Mouse (Mus musculus): ENCODE data around the gene Fbxl14. TPM values are rescaled to one million over a fixed set of nuclear protein-coding genes. Genes with fewer than 3 reads are reported as not detected.

Fbxl14 gene
- polyA plus RNA-seq, 1 experiment from 2014 or later, result 5.1 TPM

GRCm38 (mm10) chr6:119451981-119452499 lies 27.4 kb upstream of the Fbxl14 start:
- TF ChIP-seq CTCF (IDR thresholded peaks at IDR 0.05; ENCODE audit: low read depth), result no peak
- H3K36me3 ChIP-seq (ENCODE audit: insufficient read depth, low read length), result no peaks in the 10 kb centered on the region
- H3K9me3 ChIP-seq (replicated peaks; ENCODE audit: low read length), result no peaks in the 10 kb centered on the region
- DNase-seq (ENCODE audit: low spot score), result peak; percentile 88
- peak overlapping the region; percentile 79 for H3K4me2 ChIP-seq (ENCODE audit: low read length)
- peak overlapping the region; percentile 20; the same call in 1 of the 2 replicates for H3K27ac ChIP-seq
- ATAC-seq (replicated peaks; ENCODE audit: low FRiP score, low read depth), result no peak
- peak overlapping the region; percentile 33 for H3K4me3 ChIP-seq (replicated peaks; ENCODE audit: low read depth, low read length)
- no peaks in the 10 kb centered on the region for H3K27me3 ChIP-seq (ENCODE audit: insufficient read depth, low read length)
- H3K9ac ChIP-seq (ENCODE audit: low read depth, low read length), result peak overlapping the region; percentile 19
- WGBS, result 0% methylated on average over 15 of the region's 15 CpGs
- peaks cover 12% of the 10 kb centered on the region; the same call in 1 of the 2 replicates for H3K4me1 ChIP-seq (replicated peaks; ENCODE audit: insufficient read depth, low read length)

GRCm38 (mm10) chr6:119458166-119458565 lies 21.3 kb upstream of the Fbxl14 start:
- WGBS, result 68% methylated on average over 8 of the region's 8 CpGs
- Histone ChIP-seq H3K4me2 (ENCODE audit: low read length) (no peak overlapping the region), H3K27me3 (ENCODE audit: insufficient read depth, low read length) (no peaks in the 10 kb centered on the region), H3K4me3 (replicated peaks; ENCODE audit: low read depth, low read length) (no peak overlapping the region), H3K4me1 (replicated peaks; ENCODE audit: insufficient read depth, low read length) (no peaks in the 10 kb centered on the region), H3K27ac (no peak overlapping the region), H3K9me3 (replicated peaks; ENCODE audit: low read length) (no peaks in the 10 kb centered on the region), H3K9ac (ENCODE audit: low read depth, low read length) (no peak overlapping the region), H3K36me3 (ENCODE audit: insufficient read depth, low read length) (no peaks in the 10 kb centered on the region)
- DNase-seq (ENCODE audit: low spot score) (no peak), ATAC-seq (replicated peaks; ENCODE audit: low FRiP score, low read depth) (no peak)
- no peak for TF ChIP-seq CTCF (IDR thresholded peaks at IDR 0.05; ENCODE audit: low read depth)

- Histone ChIP-seq H3K36me3 (ENCODE audit: insufficient read depth, low read length) (no peaks in the 10 kb centered on the region), H3K4me2 (ENCODE audit: low read length) (no peak overlapping the region), H3K27me3 (ENCODE audit: insufficient read depth, low read length) (no peaks in the 10 kb centered on the region), H3K4me1 (replicated peaks; ENCODE audit: insufficient read depth, low read length) (no peaks in the 10 kb centered on the region), H3K4me3 (replicated peaks; ENCODE audit: low read depth, low read length) (no peak overlapping the region), H3K27ac (no peak overlapping the region), H3K9ac (ENCODE audit: low read depth, low read length) (no peak overlapping the region), H3K9me3 (replicated peaks; ENCODE audit: low read length) (no peaks in the 10 kb centered on the region)
- 59% methylated on average over 4 of the region's 4 CpGs for WGBS
- DNase-seq (ENCODE audit: low spot score) (no peak), ATAC-seq (replicated peaks; ENCODE audit: low FRiP score, low read depth) (no peak)
- TF ChIP-seq CTCF (IDR thresholded peaks at IDR 0.05; ENCODE audit: low read depth), result no peak
These were observed 20.4 kb upstream of the Fbxl14 start for GRCm38 (mm10) chr6:119459041-119459440.

- no peaks in the 10 kb centered on the region for H3K27me3 ChIP-seq (ENCODE audit: insufficient read depth, low read length)
- no peaks in the 10 kb centered on the region for H3K4me1 ChIP-seq (replicated peaks; ENCODE audit: insufficient read depth, low read length)
- ATAC-seq (replicated peaks; ENCODE audit: low FRiP score, low read depth) (no peak), DNase-seq (ENCODE audit: low spot score) (peak; percentile 81)
- no peak overlapping the region for H3K4me3 ChIP-seq (replicated peaks; ENCODE audit: low read depth, low read length)
- no peak overlapping the region for H3K4me2 ChIP-seq (ENCODE audit: low read length)
- no peak overlapping the region for H3K9ac ChIP-seq (ENCODE audit: low read depth, low read length)
- H3K27ac ChIP-seq, result no peak overlapping the region
- H3K9me3 ChIP-seq (replicated peaks; ENCODE audit: low read length), result no peaks in the 10 kb centered on the region
- H3K36me3 ChIP-seq (ENCODE audit: insufficient read depth, low read length), result no peaks in the 10 kb centered on the region
- WGBS, result 32% methylated on average over 5 of the region's 5 CpGs
- TF ChIP-seq CTCF (IDR thresholded peaks at IDR 0.05; ENCODE audit: low read depth), result no peak
These were observed 19.1 kb upstream of the Fbxl14 start for GRCm38 (mm10) chr6:119460391-119460790.

- no peak for TF ChIP-seq CTCF (IDR thresholded peaks at IDR 0.05; ENCODE audit: low read depth)
- no peaks in the 10 kb centered on the region for H3K9me3 ChIP-seq (replicated peaks; ENCODE audit: low read length)
- no peaks in the 10 kb centered on the region for H3K27me3 ChIP-seq (ENCODE audit: insufficient read depth, low read length)
- WGBS, result 94% methylated on average over 1 of the region's 1 CpGs
- no peak overlapping the region for H3K9ac ChIP-seq (ENCODE audit: low read depth, low read length)
- H3K27ac ChIP-seq, result no peak overlapping the region
- H3K4me3 ChIP-seq (replicated peaks; ENCODE audit: low read depth, low read length), result no peak overlapping the region
- no peak for DNase-seq (ENCODE audit: low spot score)
- H3K36me3 ChIP-seq (ENCODE audit: insufficient read depth, low read length), result no peaks in the 10 kb centered on the region
- H3K4me2 ChIP-seq (ENCODE audit: low read length), result no peak overlapping the region
- ATAC-seq (replicated peaks; ENCODE audit: low FRiP score, low read depth), result no peak
- H3K4me1 ChIP-seq (replicated peaks; ENCODE audit: insufficient read depth, low read length), result no peaks in the 10 kb centered on the region
These were observed 13.3 kb upstream of the Fbxl14 start for GRCm38 (mm10) chr6:119466161-119466560.

GRCm38 (mm10) chr6:119466921-119467784 lies 12.3 kb upstream of the Fbxl14 start:
- Histone ChIP-seq H3K9me3 (replicated peaks; ENCODE audit: low read length) (no peaks in the 10 kb centered on the region), H3K9ac (ENCODE audit: low read depth, low read length) (no peak overlapping the region), H3K36me3 (ENCODE audit: insufficient read depth, low read length) (no peaks in the 10 kb centered on the region), H3K4me3 (replicated peaks; ENCODE audit: low read depth, low read length) (no peak overlapping the region), H3K27ac (peak overlapping the region; percentile 20), H3K4me1 (replicated peaks; ENCODE audit: insufficient read depth, low read length) (no peaks in the 10 kb centered on the region), H3K27me3 (ENCODE audit: insufficient read depth, low read length) (no peaks in the 10 kb centered on the region), H3K4me2 (ENCODE audit: low read length) (no peak overlapping the region)
- 65% methylated on average over 10 of the region's 10 CpGs for WGBS
- no peak for DNase-seq (ENCODE audit: low spot score)
- no peak for TF ChIP-seq CTCF (IDR thresholded peaks at IDR 0.05; ENCODE audit: low read depth)
- peak; percentile 66; the same call in 1 of the 2 replicates for ATAC-seq (replicated peaks; ENCODE audit: low FRiP score, low read depth)

Data from kidney, postnatal 0 days (tissue).